Mouse (Mus musculus) liver, embryonic 11.5 days (tissue): Measurements from ENCODE around the gene Fbxo42. TPM values are rescaled to one million over a fixed set of nuclear protein-coding genes. Genes with fewer than 3 reads are reported as not detected.

Experiments
- ATAC-seq: fragments of 200-750 bp; cut with Nextera tagmentation; replicated peaks from 2 replicates; pipeline ENCODE4 v1.8.0; 2017; ENCODE audit warnings: moderate number of reproducible peaks, mild to moderate bottlenecking, moderate TSS enrichment, moderate library complexity; ENCODE audit not compliant: low FRiP score
- DNase-seq: peaks from one replicate; pipeline ENCODE4 v3.0.0-alpha.2; 2017; ENCODE audit warnings: low spot score
- H3K27ac ChIP-seq: fragments of 300-500 bp; sonication (generic); 2 replicates; pipeline ENCODE4 v1.5.1; 2014; ENCODE audit warnings: mild to moderate bottlenecking, low read depth, low read length, control low read depth
- H3K27me3 ChIP-seq: fragments of 300-500 bp; sonication (generic); replicated peaks from 2 replicates; pipeline ENCODE4 v1.6.1; 2014; ENCODE audit warnings: low read length, mixed read lengths; ENCODE audit not compliant: control insufficient read depth, insufficient read depth
- H3K36me3 ChIP-seq: fragments of 300-500 bp; sonication (generic); 2 replicates; pipeline ENCODE4 v1.6.1; 2014; ENCODE audit warnings: mild to moderate bottlenecking, low read length, moderate library complexity, mixed read lengths; ENCODE audit not compliant: control insufficient read depth, insufficient read depth
- H3K4me1 ChIP-seq: fragments of 300-500 bp; sonication (generic); replicated peaks from 2 replicates; pipeline ENCODE4 v1.6.1; 2014; ENCODE audit warnings: low read length, mixed read lengths; ENCODE audit not compliant: control insufficient read depth, insufficient read depth
- H3K4me2 ChIP-seq: fragments of 300-500 bp; sonication (generic); 2 replicates; pipeline ENCODE4 v1.6.1; 2014; ENCODE audit warnings: mild to moderate bottlenecking, control low read depth, moderate library complexity
- H3K4me3 ChIP-seq: fragments of 300-500 bp; sonication (generic); 2 replicates; pipeline ENCODE4 v1.5.1; 2014; ENCODE audit warnings: low read depth, low read length, control low read depth
- H3K9ac ChIP-seq: fragments of 300-500 bp; sonication (generic); 2 replicates; pipeline ENCODE4 v1.6.1; 2014; ENCODE audit warnings: low read depth, low read length, control low read depth
- H3K9me3 ChIP-seq: fragments of 300-500 bp; sonication (generic); 2 replicates; pipeline ENCODE4 v1.6.1; 2016; ENCODE audit warnings: low read length, inconsistent platforms, mixed read lengths; ENCODE audit not compliant: control insufficient read depth
- WGBS: fragments of 180-500 bp; shearing (Covaris S2); extraction: QIAGEN DNeasy Blood & Tissue Kit; methylation state at CpG from one replicate; pipeline ENCODE4 v1.1.7; 2014; 5-methylcytosine and 5-hydroxymethylcytosine counted together
- polyA plus RNA-seq: library from polyadenylated mRNA; unstranded; fragments of >200 nt; fragmentation: Nextera tagmentation; extraction: Ambion mirVana; gene quantifications from 2 replicates; pipeline ENCODE4 v1.2.1, GENCODE M21; 2014

Gene Fbxo42
- polyA plus RNA-seq, 1 experiment from 2014 or later = 26.0 TPM

DNA sequence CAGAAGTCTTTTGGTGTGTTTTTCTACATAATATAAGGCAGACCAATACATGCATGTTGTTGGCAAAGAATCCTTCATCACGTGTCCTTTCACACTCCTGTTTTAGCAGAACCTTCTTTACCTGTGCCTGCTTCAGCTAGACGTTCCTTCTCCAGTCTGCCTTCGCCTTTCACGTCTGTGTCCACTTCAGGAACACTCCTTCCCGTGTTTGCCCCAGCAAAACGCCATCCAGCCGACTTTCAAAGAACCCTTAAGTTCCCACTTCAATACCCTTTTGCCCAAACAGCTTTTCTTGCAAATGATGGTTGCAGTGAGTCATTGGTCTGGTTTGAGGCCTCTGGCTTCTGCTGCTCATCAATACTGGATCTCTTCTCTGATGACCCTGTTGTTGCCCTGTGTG lies 43.6 kb downstream of the Fbxo42 start:
- H3K27me3 ChIP-seq = no peaks in the 10 kb centered on the region
- no peak for DNase-seq
- H3K4me2 ChIP-seq = no peak overlapping the region
- 94% methylated on average over 7 of the region's 7 CpGs for WGBS
- peaks cover 5% of the 10 kb centered on the region for H3K4me1 ChIP-seq
- no peaks in the 10 kb centered on the region for H3K9me3 ChIP-seq
- H3K9ac ChIP-seq = no peak overlapping the region
- H3K36me3 ChIP-seq = peaks cover 16% of the 10 kb centered on the region
- ATAC-seq = no peak
- no peak overlapping the region for H3K4me3 ChIP-seq
- no peak overlapping the region for H3K27ac ChIP-seq

DNA sequence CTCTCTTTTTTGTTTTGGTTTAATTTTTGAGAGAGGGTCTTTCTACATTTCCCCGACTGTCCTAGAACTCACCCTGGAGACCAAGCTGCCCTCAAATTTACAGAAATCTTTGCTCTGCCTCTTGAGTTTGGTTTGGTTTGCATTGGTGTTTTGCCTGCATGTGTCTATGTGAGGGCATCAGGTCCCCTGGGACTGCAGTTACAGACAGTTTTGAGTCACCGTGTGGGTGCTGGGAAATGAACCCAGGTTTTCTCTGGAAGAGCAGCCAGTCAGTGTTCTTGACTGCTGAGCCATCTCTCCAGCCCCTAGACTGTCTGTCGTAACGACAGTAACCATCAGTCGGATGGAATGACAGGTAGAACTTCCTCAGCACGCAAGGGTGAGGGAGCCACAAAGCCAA lies 46.8 kb downstream of the Fbxo42 start:
- Histone ChIP-seq H3K4me3 (no peak overlapping the region), H3K9ac (no peak overlapping the region), H3K4me1 (no peaks in the 10 kb centered on the region), H3K27ac (no peak overlapping the region), H3K9me3 (no peaks in the 10 kb centered on the region), H3K27me3 (no peaks in the 10 kb centered on the region), H3K36me3 (peaks cover 33% of the 10 kb centered on the region), H3K4me2 (no peak overlapping the region)
- ATAC-seq (no peak), DNase-seq (no peak)
- WGBS = 83% methylated on average over 6 of the region's 6 CpGs

DNA sequence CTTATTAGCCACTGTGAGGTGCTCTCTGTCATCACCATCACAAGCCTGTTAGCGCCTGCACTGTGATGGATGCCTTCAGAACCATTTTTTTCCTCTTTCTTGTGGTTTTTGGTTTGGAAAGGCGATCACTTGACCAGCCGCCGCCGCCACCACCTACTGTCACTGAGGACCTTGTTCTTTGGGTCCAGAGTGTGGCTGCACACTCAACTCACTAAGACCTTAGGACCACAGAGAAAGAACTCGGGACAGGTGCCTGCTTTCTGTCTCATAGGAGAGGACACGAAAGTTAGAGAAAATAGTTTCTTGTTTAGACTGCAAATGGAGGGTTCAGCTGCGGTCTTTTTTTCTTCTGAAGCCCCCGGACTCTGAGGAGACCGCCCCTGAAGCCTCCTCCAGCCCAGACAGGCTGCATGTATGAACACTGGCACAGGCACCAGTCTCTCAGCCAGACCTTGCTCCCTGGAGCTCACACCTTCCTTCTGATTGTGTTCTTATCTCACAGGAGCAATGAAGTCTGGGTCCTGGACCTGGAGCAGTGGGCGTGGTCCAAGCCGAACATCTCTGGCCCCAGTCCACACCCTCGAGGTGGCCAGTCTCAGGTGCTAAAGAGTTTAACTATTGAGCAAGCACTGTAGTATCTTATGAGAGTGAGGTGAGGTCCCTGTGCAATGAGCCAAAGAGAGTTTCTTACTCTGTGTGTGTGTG lies 49.4 kb downstream of the Fbxo42 start:
- Histone ChIP-seq H3K4me3 (no peak overlapping the region), H3K27ac (no peak overlapping the region)
- WGBS = 90% methylated on average over 13 of the region's 13 CpGs

DNA sequence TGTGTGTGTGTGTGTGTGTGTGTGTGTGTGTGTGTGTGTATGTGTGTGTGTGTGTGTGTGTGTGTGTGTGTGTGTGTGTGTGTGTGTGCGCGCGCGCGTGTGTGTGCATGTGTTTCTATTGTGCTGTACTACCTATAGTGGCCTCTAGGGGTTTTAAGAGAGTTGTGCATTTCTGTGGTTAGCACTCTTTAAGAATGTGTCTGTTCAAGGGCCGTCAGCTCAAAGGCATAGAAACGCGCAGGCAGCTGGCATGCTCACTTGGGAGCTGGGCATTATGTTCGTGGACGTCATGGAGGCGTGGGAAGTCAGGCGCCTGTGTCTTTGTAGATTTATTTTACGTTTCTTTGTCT lies 49.9 kb downstream of the Fbxo42 start:
- WGBS = 89% methylated on average over 13 of the region's 13 CpGs
- DNase-seq (no peak), ATAC-seq (no peak)
- Histone ChIP-seq H3K9me3 (no peaks in the 10 kb centered on the region), H3K4me1 (no peaks in the 10 kb centered on the region), H3K4me2 (no peak overlapping the region), H3K36me3 (peaks cover 48% of the 10 kb centered on the region), H3K9ac (no peak overlapping the region), H3K27ac (no peak overlapping the region), H3K27me3 (no peaks in the 10 kb centered on the region), H3K4me3 (no peak overlapping the region)

More for the DNA sequence above, 49.4 kb downstream of the Fbxo42 start:
- Histone ChIP-seq H3K4me2 (no peak overlapping the region), H3K9me3 (no peaks in the 10 kb centered on the region), H3K9ac (no peak overlapping the region), H3K27me3 (no peaks in the 10 kb centered on the region), H3K36me3 (peaks cover 45% of the 10 kb centered on the region), H3K4me1 (no peaks in the 10 kb centered on the region)
- DNase-seq = no peak
- ATAC-seq = no peak

DNA sequence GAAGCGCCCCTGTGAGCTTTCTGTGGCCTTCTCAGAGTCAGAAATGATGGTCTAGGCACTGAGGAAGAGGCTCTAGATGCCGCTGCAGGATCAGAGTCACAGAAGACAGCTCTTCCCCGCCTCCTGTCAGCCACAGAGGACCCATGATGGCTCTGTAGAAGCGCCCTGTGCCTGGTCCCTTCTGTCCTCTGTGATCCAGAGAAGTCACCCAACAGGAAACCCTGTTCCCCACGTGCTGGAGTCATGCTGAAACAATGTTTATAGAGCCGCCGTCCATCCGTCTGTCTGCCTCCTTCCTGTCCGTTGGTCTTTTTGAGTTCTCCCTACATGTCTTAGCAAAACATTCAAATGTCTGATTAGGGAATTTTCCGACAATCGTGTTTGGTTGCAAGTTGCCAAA lies 53.2 kb downstream of the Fbxo42 start:
- H3K36me3 ChIP-seq = peaks cover 36% of the 10 kb centered on the region
- no peak for DNase-seq
- 62% methylated on average over 11 of the region's 11 CpGs for WGBS

DNA sequence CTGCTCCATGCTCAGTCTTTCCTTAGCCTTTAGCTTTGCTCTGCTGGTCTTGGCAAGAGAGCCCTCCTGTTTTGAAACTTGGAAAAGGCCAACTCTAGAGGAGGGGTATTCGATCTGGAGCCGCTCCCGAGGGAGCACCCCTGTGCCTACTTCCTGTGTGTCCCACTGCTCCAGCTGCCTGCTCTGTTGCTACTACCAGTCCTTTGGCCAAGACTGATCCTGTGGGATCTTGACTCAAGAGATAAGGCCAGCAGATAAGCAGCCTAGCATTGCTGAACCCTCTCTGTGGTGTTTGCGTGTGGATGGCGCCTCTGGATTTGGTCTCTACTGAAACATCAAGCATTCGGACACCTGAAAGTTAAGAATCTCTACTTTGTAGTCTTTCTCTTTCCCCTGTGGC lies 54.5 kb downstream of the Fbxo42 start:
- no peak for ATAC-seq
- no peak for DNase-seq
- H3K4me1 ChIP-seq = no peaks in the 10 kb centered on the region
- peaks cover 28% of the 10 kb centered on the region for H3K36me3 ChIP-seq
- H3K27me3 ChIP-seq = no peaks in the 10 kb centered on the region
- no peak overlapping the region for H3K4me2 ChIP-seq
- no peak overlapping the region for H3K4me3 ChIP-seq
- no peak overlapping the region for H3K9ac ChIP-seq
- 85% methylated on average over 6 of the region's 6 CpGs for WGBS
- H3K27ac ChIP-seq = no peak overlapping the region
- H3K9me3 ChIP-seq = no peaks in the 10 kb centered on the region

More for the DNA sequence above, 53.2 kb downstream of the Fbxo42 start:
- Histone ChIP-seq H3K4me2 (no peak overlapping the region), H3K4me1 (no peaks in the 10 kb centered on the region), H3K27me3 (no peaks in the 10 kb centered on the region), H3K27ac (no peak overlapping the region), H3K9ac (no peak overlapping the region), H3K9me3 (no peaks in the 10 kb centered on the region), H3K4me3 (no peak overlapping the region)
- ATAC-seq = no peak

DNA sequence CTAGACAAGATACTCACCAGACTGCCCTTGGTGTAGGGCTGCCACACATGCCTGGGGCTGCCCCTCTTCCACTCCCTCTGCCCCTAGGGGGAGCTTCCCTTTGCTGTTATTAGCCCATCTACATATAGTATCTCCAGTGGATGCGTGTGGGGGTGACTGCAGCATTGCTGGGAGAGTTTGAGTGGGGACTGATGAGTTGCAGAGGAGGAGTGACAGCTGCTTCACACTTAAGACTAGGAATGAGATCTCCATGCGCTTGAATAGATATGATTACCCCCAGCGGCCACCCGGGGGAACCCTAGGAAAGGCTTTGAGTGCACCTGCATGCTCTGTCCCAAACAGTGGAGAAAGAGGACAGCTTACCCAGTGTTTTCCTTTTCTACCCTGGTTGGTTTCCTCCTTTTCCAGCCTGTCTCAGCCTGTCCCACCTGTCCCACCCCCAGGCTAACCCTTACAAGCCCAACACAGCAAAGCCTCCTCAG lies 56.9 kb downstream of the Fbxo42 start:
- Histone ChIP-seq H3K27me3 (no peaks in the 10 kb centered on the region), H3K9me3 (no peaks in the 10 kb centered on the region), H3K4me3 (no peak overlapping the region), H3K27ac (no peak overlapping the region), H3K9ac (no peak overlapping the region), H3K4me1 (no peaks in the 10 kb centered on the region), H3K36me3 (peaks cover 15% of the 10 kb centered on the region), H3K4me2 (no peak overlapping the region)
- DNase-seq (no peak), ATAC-seq (no peak)
- WGBS = 75% methylated on average over 4 of the region's 4 CpGs

DNA sequence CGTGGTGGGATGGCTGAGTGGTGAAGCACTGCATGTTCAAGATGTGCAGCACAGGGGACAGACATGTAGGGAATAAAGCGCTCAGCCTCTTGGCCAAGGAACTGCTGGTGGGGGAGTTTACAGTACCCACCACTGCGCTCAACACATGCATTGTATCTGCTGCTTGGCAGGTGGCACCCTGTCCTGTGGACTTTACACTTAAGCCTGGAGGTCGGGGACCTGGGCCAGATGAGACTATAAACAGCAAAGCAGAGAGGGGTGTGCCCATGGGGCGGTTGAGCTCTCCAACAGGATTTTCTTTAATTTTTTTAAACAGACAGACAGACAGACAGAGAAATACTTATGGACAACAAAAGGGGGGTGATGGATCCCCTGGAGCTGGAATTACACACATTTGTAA lies 59.4 kb downstream of the Fbxo42 start:
- Histone ChIP-seq H3K27ac (no peak overlapping the region), H3K27me3 (no peaks in the 10 kb centered on the region), H3K36me3 (peaks cover 5% of the 10 kb centered on the region; the same call in 1 of the 2 replicates), H3K9ac (no peak overlapping the region), H3K4me1 (no peaks in the 10 kb centered on the region), H3K9me3 (no peaks in the 10 kb centered on the region), H3K4me2 (no peak overlapping the region), H3K4me3 (no peak overlapping the region)
- ATAC-seq = no peak
- no peak for DNase-seq
- 84% methylated on average over 5 of the region's 5 CpGs for WGBS

DNA sequence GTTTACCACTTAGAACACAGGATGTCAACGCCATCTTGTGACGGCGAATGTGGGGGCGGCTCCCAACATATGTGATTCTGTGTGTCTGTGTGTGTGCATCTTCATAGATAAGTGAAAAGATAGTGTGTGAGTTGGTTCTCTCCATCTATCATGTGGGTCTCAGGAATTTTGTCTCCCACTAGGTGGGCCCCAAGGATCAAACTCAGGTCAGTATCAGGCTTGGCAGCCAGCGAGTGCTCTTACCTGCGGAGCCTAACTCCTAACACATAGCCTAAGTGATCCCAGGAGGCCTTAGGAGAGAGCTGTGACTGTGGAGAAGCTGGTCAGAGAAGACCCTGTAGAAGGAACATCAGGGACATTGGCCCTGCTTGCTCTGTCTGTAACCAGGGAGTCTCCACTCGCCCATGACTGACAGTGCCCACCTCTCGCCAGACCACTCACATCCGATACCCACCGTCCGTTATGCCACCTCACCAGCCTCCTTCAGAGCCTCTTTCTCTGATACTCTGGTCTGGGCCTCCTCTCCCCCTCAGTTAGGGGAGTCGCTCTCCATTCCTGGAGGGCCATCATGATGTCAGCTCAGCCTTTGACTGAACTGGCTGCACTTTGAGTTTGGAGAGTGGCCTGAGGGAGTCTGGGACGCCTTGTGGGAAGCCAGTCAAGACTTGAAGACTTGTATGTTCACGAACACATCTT lies 63.0 kb downstream of the Fbxo42 start:
- H3K27me3 ChIP-seq = no peaks in the 10 kb centered on the region
- H3K36me3 ChIP-seq = no peaks in the 10 kb centered on the region
- 74% methylated on average over 14 of the region's 14 CpGs for WGBS
- H3K4me2 ChIP-seq = peak overlapping the region; percentile 63
- peak; percentile 30; the same call in 1 of the 2 replicates for ATAC-seq
- peaks cover 11% of the 10 kb centered on the region for H3K4me1 ChIP-seq
- no peaks in the 10 kb centered on the region for H3K9me3 ChIP-seq
- peak overlapping the region; percentile 73 for H3K27ac ChIP-seq
- peak overlapping the region; percentile 38; the same call in 1 of the 2 replicates for H3K9ac ChIP-seq
- peak overlapping the region; percentile 46 for H3K4me3 ChIP-seq
- no peak for DNase-seq
